Mouse (Mus musculus) right cerebral cortex, adult 18-20 months (tissue): ENCODE data around the gene Ccdc157.
A peak's percentile ranks its signal among the peaks of the same experiment; 100 is the strongest.

Source experiments
- DNase-seq: peaks from one replicate; pipeline ENCODE4 v3.0.0; 2022; ENCODE audit warnings: mixed read lengths

Gene Ccdc157

GRCm38 (mm10) chr11:4098120-4098519 lies 62.0 kb downstream of the Ccdc157 start:
- DNase-seq = no peak

DNA sequence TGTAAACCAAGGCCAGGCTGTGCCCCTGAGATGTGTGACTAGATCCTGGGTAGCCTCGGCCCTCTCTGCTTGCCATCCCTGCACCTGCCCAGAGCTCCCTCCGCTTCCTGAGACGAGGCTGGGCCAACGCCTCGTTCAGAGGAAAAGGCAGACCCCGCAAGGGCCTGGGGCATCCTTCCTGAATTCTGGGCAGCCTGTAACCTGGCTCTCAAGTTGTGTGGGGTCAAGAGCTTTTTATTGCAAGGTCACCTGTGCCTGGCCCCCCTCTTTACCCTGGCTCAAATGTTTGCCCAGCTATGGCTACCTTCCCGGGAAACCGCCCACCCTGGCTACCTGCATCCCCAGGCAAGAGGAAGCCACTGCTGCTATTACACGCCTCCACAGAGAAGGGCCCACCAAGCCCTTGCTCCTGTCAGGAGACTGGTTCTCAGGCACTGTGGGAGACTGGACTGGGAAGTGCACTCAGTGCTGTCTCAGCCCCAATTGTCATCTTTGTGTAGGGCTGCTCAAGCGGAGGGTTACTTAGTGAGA lies 62.9 kb downstream of the Ccdc157 start:
- no peak for DNase-seq

DNA sequence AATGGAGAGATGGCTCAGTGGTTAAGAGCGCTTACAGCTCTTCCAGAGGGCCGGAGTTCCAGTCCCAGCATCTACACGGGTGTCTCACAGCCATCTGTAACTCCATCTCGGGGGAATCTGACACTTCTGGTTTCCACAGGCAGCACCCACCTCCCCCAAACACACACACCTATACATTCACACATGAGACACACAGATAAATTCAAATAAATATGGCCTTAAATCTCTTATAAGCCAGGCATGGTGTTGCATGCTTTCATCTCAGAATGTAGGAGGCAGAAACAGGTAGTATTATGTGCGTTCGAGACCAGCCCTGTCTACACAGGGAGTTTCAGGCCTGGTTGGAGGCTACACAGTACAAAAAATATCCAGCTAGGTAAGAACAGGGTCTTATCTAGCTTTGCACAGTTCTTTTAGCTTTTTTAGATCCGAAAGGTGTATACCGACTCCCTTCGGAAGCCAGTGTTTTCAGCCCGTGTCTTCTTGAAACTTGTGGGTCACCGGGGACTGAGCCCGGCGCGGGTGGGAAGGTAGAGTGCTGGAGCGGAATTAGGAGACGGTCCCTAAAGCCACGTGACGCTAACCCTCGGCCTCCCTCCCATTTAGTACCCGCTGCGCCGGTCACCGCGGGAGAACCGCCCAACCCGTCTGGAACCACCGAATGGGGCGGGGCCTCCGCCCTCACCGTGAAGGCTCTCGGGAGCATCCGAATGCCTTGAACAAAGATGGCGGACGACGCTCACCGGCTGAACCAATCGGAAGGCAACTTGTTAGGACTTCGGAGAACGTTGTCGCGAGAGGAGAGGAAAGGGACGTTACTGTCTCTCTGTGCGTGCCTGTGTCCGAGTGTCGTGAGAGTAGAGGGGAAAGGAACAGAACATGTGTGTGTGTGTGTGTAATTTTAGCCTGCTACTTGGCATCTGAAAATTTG lies 63.8 kb downstream of the Ccdc157 start:
- peak; percentile 99 for DNase-seq

- peak; percentile 65 for DNase-seq
These were observed 64.7 kb downstream of the Ccdc157 start, which contains the start of gene Mtfp1 for GRCm38 (mm10) chr11:4095171-4096053. Gene Mtfp1, minus strand, starts transcription at chr11:4095445.

GRCm38 (mm10) chr11:4094378-4095170 lies 65.5 kb downstream of the Ccdc157 start:
- DNase-seq = peak; percentile 74

DNA sequence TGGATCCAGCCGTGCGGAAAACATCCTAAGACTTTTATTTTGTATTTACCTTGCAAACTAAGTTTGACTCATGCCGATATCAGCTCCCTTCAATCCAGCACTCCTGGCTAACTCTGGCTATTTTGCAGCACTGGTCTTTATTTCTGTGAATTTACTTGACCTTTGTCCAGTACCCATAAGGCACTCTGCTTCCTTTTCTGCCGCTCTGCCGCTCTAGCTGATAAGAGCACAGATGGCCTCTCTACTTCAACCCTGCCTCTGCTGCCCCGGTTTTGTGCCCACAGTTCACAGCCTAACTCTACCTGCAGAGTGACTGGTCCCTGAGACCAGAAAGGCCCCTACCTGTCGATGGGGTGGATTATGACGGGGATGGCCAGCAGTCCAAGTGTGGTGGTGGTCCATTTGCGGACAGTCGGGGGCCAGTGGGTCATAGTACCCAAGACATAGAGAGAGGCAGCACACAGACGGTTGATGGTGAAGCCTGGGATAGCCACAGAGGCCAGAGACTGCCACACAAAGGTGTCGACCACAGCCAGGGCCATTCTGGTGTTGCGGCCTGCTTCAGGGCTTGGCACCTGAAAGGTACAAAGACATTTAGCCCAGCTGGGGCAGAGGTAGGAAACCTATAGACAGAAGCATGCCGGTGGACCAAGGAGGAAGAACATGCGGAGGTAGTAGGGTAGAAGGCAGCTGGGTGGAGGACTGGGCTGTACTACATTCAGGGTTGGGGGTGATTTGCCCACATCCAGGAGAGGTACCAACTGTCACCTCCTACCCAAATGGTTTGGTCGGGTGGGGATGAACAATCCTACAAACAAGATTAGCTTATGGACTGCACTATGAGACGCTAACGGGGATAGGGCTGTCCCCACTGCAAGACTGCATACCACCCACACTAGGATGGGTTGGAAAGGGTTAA lies 66.4 kb downstream of the Ccdc157 start:
- no peak for DNase-seq
